Mouse (Mus musculus) limb, embryonic 12.5 days (tissue): ENCODE measurements around the gene Pld4. TPM values are rescaled to one million over a fixed set of nuclear protein-coding genes. Genes with fewer than 3 reads are reported as not detected.

ENCODE experiments used
- ATAC-seq: fragments of 200-750 bp; cut with Nextera tagmentation; 2 replicates; pipeline ENCODE4 v1.8.0; 2017; ENCODE audit warnings: low read depth, moderate TSS enrichment; ENCODE audit not compliant: insufficient number of reproducible peaks, insufficient read depth, low FRiP score, low TSS enrichment
- H3K27ac ChIP-seq: fragments of 300-500 bp; sonication (generic); 2 replicates; pipeline ENCODE4 v1.5.1; 2016; ENCODE audit warnings: mild to moderate bottlenecking, moderate library complexity
- H3K27me3 ChIP-seq: fragments of 300-500 bp; sonication (generic); 2 replicates; pipeline ENCODE4 v1.6.1; 2016; ENCODE audit warnings: mild to moderate bottlenecking, moderate library complexity
- H3K36me3 ChIP-seq: fragments of 300-500 bp; sonication (generic); 2 replicates; pipeline ENCODE4 v1.6.1; 2016; ENCODE audit warnings: mild to moderate bottlenecking, moderate library complexity
- H3K4me1 ChIP-seq: fragments of 300-500 bp; sonication (generic); replicated peaks from 2 replicates; pipeline ENCODE4 v1.6.1; 2016
- H3K4me2 ChIP-seq: fragments of 300-500 bp; sonication (generic); 2 replicates; pipeline ENCODE4 v1.6.1; 2016; ENCODE audit warnings: mild to moderate bottlenecking, moderate library complexity
- H3K4me3 ChIP-seq: fragments of 300-500 bp; sonication (generic); replicated peaks from 2 replicates; pipeline ENCODE4 v1.5.1; 2016; ENCODE audit warnings: mild to moderate bottlenecking
- H3K9ac ChIP-seq: fragments of 300-500 bp; sonication (generic); replicated peaks from 2 replicates; pipeline ENCODE4 v1.6.1; 2016; ENCODE audit warnings: mild to moderate bottlenecking, moderate library complexity
- H3K9me3 ChIP-seq: fragments of 300-500 bp; sonication (generic); 2 replicates; pipeline ENCODE4 v1.6.1; 2016; ENCODE audit warnings: mild to moderate bottlenecking, moderate library complexity
- WGBS: fragments of 180-500 bp; shearing (Covaris S2); methylation state at CpG from one replicate; pipeline ENCODE4 v1.1.7; 2016; 5-methylcytosine and 5-hydroxymethylcytosine counted together
- polyA plus RNA-seq: library from polyadenylated mRNA; unstranded; fragments of >200 nt; fragmentation: Nextera tagmentation; extraction: Ambion mirVana; gene quantifications from 2 replicates; pipeline ENCODE4 v1.2.1, GENCODE M21; 2016

Pld4 gene
- polyA plus RNA-seq, 1 experiment from 2014 or later = 4.4 TPM

GRCm38 (mm10) chr12:112750976-112751375 lies 9.5 kb upstream of the Pld4 start:
- H3K9me3 ChIP-seq = no peaks in the 10 kb centered on the region
- H3K27me3 ChIP-seq = no peaks in the 10 kb centered on the region; the same call in 1 of the 2 replicates
- WGBS = 88% methylated on average over 12 of the region's 12 CpGs
- no peak for ATAC-seq
- H3K36me3 ChIP-seq = no peaks in the 10 kb centered on the region
- H3K9ac ChIP-seq = no peak overlapping the region
- no peak overlapping the region for H3K4me2 ChIP-seq
- peaks cover 10% of the 10 kb centered on the region for H3K4me1 ChIP-seq
- no peak overlapping the region for H3K27ac ChIP-seq
- no peak overlapping the region for H3K4me3 ChIP-seq

- peaks cover 3% of the 10 kb centered on the region for H3K4me1 ChIP-seq
- H3K4me3 ChIP-seq = no peak overlapping the region
- 46% methylated on average over 2 of the region's 2 CpGs for WGBS
- H3K4me2 ChIP-seq = no peak overlapping the region
- ATAC-seq = no peak
- no peaks in the 10 kb centered on the region for H3K36me3 ChIP-seq
- H3K27ac ChIP-seq = no peak overlapping the region
- H3K27me3 ChIP-seq = no peaks in the 10 kb centered on the region; the same call in 1 of the 2 replicates
- H3K9me3 ChIP-seq = no peaks in the 10 kb centered on the region
- no peak overlapping the region for H3K9ac ChIP-seq
Measured at GRCm38 (mm10) chr12:112752399-112752798, 8.1 kb upstream of the Pld4 start.

DNA sequence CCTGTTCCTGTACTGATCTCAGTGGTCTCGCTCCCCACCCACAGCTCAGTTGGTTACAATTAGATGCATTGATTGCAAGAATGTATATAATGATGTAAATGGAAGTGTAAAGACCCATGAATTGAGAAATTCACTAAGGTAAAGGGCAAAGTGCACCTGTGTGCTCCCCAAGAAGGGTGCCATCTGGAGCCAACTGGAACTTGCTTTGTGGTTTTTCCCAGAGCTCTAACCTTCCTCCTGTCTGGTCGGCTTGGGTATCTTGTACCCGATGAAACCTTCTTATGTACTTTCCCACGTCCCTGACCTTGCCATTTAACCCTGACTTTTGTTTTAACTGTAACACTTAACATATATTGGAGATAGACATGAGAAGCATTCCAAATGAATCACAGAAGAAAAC lies 4.6 kb upstream of the Pld4 start:
- Histone ChIP-seq H3K36me3 (no peaks in the 10 kb centered on the region), H3K9me3 (no peaks in the 10 kb centered on the region), H3K4me2 (no peak overlapping the region), H3K4me3 (no peak overlapping the region), H3K9ac (no peak overlapping the region), H3K4me1 (0 out of 2 replicates have a peak, but pooled peaks cover 4% of the 10 kb centered on the region), H3K27me3 (no peaks in the 10 kb centered on the region; the same call in 1 of the 2 replicates), H3K27ac (no peak overlapping the region)
- 73% methylated on average over 4 of the region's 4 CpGs for WGBS
- ATAC-seq = no peak

DNA sequence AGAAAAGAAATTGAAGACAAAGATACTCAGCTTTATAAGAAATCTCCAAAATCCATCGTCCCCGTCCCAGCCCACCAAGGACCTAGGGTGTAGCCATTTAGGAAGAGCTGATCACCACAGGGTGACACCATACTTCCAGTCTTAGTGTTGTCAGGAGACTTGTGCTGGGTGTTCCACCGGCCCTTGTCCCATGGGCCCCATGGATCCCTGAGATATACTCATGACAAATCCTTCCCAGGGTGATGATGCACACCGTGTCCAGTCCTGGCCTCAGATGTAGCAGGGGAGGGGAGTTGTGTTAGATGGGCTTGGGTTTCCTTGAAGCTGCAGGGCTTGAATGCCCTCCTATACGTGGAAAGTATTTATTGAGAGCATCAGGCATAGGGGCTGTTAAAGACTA lies 2.6 kb upstream of the Pld4 start:
- Histone ChIP-seq H3K27ac (no peak overlapping the region), H3K9ac (no peak overlapping the region), H3K4me3 (no peak overlapping the region), H3K9me3 (no peaks in the 10 kb centered on the region), H3K4me1 (0 out of 2 replicates have a peak, but pooled peaks cover 4% of the 10 kb centered on the region), H3K4me2 (no peak overlapping the region), H3K27me3 (no peaks in the 10 kb centered on the region; the same call in 1 of the 2 replicates), H3K36me3 (no peaks in the 10 kb centered on the region)
- ATAC-seq = no peak
- 90% methylated on average over 5 of the region's 5 CpGs for WGBS

GRCm38 (mm10) chr12:112759471-112759870 lies 984 bp upstream of the Pld4 start:
- ATAC-seq = no peak
- H3K27ac ChIP-seq = no peak overlapping the region
- H3K4me3 ChIP-seq = no peak overlapping the region
- H3K4me2 ChIP-seq = no peak overlapping the region
- WGBS = 88% methylated on average over 3 of the region's 3 CpGs
- 0 out of 2 replicates have a peak, but pooled peaks cover 4% of the 10 kb centered on the region for H3K4me1 ChIP-seq
- no peaks in the 10 kb centered on the region for H3K36me3 ChIP-seq
- H3K27me3 ChIP-seq = no peaks in the 10 kb centered on the region; the same call in 1 of the 2 replicates
- no peaks in the 10 kb centered on the region for H3K9me3 ChIP-seq
- H3K9ac ChIP-seq = no peak overlapping the region

GRCm38 (mm10) chr12:112761411-112761810 lies 956 bp downstream of the Pld4 start:
- H3K27ac ChIP-seq = no peak overlapping the region
- H3K4me3 ChIP-seq = no peak overlapping the region
- no peaks in the 10 kb centered on the region for H3K36me3 ChIP-seq
- H3K4me2 ChIP-seq = no peak overlapping the region
- no peaks in the 10 kb centered on the region for H3K9me3 ChIP-seq
- 0 out of 2 replicates have a peak, but pooled peaks cover 4% of the 10 kb centered on the region for H3K4me1 ChIP-seq
- H3K27me3 ChIP-seq = no peaks in the 10 kb centered on the region
- no peak overlapping the region for H3K9ac ChIP-seq
- no peak for ATAC-seq
- WGBS = 88% methylated on average over 4 of the region's 4 CpGs

DNA sequence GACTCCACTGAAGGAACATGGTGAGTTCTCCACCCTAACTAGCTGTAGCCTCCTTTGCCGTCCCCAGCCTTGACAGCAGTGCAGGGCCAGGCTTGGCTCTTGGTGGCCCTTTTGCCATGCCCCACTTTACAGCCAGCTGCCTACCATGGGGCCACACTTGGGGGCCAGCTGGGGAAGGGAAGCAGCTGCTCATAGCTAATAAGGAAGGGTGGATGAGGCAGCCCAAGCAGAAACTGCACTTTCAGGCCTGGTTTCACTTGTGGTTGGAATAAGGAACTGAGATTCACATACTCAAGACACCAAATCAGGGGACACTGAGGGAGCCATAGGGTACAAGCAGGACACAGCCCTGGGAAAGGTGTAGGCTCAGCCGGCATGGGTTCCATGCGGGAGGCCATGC lies 1.6 kb downstream of the Pld4 start:
- Histone ChIP-seq H3K4me2 (no peak overlapping the region), H3K27ac (no peak overlapping the region), H3K4me3 (no peak overlapping the region), H3K36me3 (no peaks in the 10 kb centered on the region), H3K9me3 (no peaks in the 10 kb centered on the region), H3K4me1 (0 out of 2 replicates have a peak, but pooled peaks cover 4% of the 10 kb centered on the region), H3K9ac (no peak overlapping the region), H3K27me3 (no peaks in the 10 kb centered on the region)
- ATAC-seq = no peak
- 74% methylated on average over 3 of the region's 3 CpGs for WGBS

DNA sequence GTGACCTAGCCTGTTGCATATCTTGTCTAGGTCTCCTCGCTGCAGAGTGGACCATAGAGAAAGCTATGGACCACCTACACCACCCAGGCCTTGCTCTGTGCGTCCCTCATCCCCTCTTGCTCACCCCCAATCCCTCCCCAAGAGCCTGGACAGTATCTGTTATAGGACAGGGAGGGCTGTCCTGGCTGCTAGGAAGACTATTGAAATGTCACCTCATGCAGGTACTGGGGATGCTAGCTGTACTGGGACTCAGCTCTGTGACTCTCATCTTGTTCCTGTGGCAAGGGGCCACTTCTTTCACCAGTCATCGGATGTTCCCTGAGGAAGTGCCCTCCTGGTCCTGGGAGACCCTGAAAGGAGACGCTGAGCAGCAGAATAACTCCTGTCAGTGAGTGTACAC lies 2.7 kb downstream of the Pld4 start:
- H3K9me3 ChIP-seq = no peaks in the 10 kb centered on the region
- H3K4me2 ChIP-seq = no peak overlapping the region
- 0 out of 2 replicates have a peak, but pooled peaks cover 4% of the 10 kb centered on the region for H3K4me1 ChIP-seq
- no peak overlapping the region for H3K4me3 ChIP-seq
- WGBS = 82% methylated on average over 4 of the region's 4 CpGs
- no peak overlapping the region for H3K27ac ChIP-seq
- H3K27me3 ChIP-seq = no peaks in the 10 kb centered on the region
- H3K9ac ChIP-seq = no peak overlapping the region
- no peaks in the 10 kb centered on the region for H3K36me3 ChIP-seq
- no peak for ATAC-seq

- 0 out of 2 replicates have a peak, but pooled peaks cover 4% of the 10 kb centered on the region for H3K4me1 ChIP-seq
- no peak for ATAC-seq
- H3K9me3 ChIP-seq = no peaks in the 10 kb centered on the region
- no peak overlapping the region for H3K4me3 ChIP-seq
- 84% methylated on average over 5 of the region's 5 CpGs for WGBS
- H3K27me3 ChIP-seq = no peaks in the 10 kb centered on the region
- no peaks in the 10 kb centered on the region for H3K36me3 ChIP-seq
- no peak overlapping the region for H3K9ac ChIP-seq
- no peak overlapping the region for H3K4me2 ChIP-seq
- H3K27ac ChIP-seq = no peak overlapping the region
Measured at GRCm38 (mm10) chr12:112764141-112764540, 3.7 kb downstream of the Pld4 start.

DNA sequence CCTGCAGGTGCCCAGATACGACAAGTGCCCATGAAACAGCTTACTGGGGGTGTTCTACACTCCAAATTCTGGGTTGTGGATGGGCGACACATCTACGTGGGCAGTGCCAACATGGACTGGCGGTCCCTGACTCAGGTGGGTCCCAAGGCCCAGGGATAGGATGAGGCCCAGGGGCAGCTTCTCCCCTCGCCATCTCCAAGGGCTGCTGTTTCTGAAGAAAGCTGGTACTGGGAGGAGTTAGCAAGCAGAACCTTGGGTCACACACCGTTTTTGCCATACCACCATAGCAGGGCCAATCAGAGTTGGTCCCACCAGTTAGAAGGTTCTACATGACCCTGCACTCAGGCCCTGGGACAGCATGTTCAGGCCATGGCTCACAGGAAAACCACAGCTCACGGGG lies 4.5 kb downstream of the Pld4 start:
- H3K9me3 ChIP-seq = no peaks in the 10 kb centered on the region
- WGBS = 92% methylated on average over 7 of the region's 7 CpGs
- H3K27me3 ChIP-seq = no peaks in the 10 kb centered on the region
- ATAC-seq = no peak
- H3K4me3 ChIP-seq = no peak overlapping the region
- no peak overlapping the region for H3K9ac ChIP-seq
- H3K4me1 ChIP-seq = 0 out of 2 replicates have a peak, but pooled peaks cover 4% of the 10 kb centered on the region
- H3K36me3 ChIP-seq = no peaks in the 10 kb centered on the region
- no peak overlapping the region for H3K27ac ChIP-seq
- H3K4me2 ChIP-seq = no peak overlapping the region

DNA sequence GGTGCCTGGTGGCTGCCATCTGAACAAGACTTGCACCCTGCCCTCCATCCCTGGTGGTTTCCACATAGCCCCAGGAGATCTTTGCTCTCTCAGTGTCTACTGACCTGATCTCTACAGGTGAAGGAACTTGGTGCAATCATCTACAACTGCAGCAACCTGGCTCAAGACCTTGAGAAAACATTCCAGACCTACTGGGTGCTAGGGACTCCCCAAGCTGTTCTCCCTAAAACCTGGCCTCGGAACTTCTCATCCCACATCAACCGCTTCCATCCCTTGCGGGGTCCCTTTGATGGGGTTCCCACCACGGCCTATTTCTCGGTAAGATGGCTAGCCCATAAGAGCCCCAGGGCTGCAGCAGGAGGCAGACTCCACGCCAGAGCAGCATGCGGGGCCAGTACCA lies 6.1 kb downstream of the Pld4 start:
- ATAC-seq = no peak
- WGBS = 88% methylated on average over 7 of the region's 7 CpGs
- H3K36me3 ChIP-seq = no peaks in the 10 kb centered on the region
- H3K4me1 ChIP-seq = no peaks in the 10 kb centered on the region
- H3K9me3 ChIP-seq = no peaks in the 10 kb centered on the region
- no peak overlapping the region for H3K4me3 ChIP-seq
- no peak overlapping the region for H3K27ac ChIP-seq
- H3K27me3 ChIP-seq = no peaks in the 10 kb centered on the region; the same call in 1 of the 2 replicates
- H3K9ac ChIP-seq = no peak overlapping the region
- no peak overlapping the region for H3K4me2 ChIP-seq
